ENCODE assay signal across 8 mouse cellular contexts in the genomic region with DNA sequence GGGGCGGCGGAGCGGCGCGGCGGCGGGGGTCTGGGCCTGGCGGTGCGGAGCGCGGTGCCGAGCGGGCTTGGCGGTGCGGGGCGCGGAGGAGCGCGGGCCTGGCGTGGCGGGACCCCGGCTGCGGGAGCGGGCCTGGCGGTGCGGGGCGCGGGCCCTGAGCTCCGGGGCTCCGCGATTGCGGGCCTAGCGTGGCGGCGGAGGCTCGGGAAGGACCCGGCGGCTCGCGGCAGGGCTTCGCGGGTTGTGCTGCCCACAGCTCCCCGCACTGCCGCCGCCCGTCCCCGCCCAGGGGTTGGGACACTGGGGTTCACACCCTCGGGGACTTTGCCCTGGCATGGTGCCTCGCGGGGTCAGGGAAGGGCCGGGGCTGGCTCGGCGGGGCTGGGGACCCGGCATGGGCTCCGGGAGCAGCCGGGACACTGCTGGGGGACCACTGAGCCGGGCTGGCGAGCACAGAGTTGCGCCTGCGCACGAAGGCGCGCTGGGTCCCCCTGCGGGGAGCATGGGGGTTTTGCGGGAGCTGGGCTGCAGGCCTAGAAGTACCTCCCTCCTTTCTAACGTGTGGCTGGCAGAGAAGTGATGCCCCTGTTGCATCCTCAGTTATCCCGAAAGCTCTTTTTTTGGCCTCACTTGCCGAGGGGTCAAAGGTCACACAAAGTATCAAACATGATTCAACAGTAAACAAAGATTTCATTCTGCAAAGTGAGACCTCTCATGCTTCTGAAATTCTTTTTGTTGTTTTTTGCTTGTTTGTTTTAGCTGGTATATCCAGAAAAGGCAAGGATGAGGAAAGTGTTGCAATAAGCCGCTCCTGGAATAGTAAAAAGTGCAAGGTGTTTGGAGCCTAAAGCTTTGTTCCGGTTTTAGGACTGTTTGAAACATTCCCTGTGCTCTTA. TPM values are rescaled to one million over a fixed set of nuclear protein-coding genes. Genes with fewer than 3 reads are reported as not detected.
A peak's percentile ranks its signal among the peaks of the same experiment; 100 is the strongest.
DNase-seq lines count a peak whose midpoint lies in the region; ATAC-seq and TF ChIP-seq lines count a peak whose summit lies in the region.

Gene Slc35d1, minus strand, starts transcription at position 240 of the 896 bp plus-strand sequence.

- peak within 1 kb of the TSS; percentile 92 for H3K27ac ChIP-seq in embryonic facial prominence, embryonic 11.5 days (replicated peaks; ENCODE audit: low read depth, low read length)
- peak within 1 kb of the TSS; percentile 75 for H3K27ac ChIP-seq in kidney, adult 2 months (ENCODE audit: insufficient read depth, low read depth, low read length)
- peak within 1 kb of the TSS; percentile 99 for H3K27ac ChIP-seq in limb, embryonic 13.5 days
- peak within 1 kb of the TSS; percentile 98 for H3K27ac ChIP-seq in midbrain, embryonic 15.5 days

- ATAC-seq in embryonic facial prominence, embryonic 11.5 days (replicated peaks; ENCODE audit: insufficient number of reproducible peaks, low FRiP score, low TSS enrichment, low read depth): peak; percentile 92
- ATAC-seq in limb, embryonic 13.5 days (ENCODE audit: low FRiP score, low read depth): peak; percentile 89
- ATAC-seq in midbrain, embryonic 15.5 days (replicated peaks): peak; percentile 96

- H3K9ac ChIP-seq in embryonic facial prominence, embryonic 11.5 days (replicated peaks; ENCODE audit: low read length): peak within 1 kb of the TSS; percentile 99
- H3K9ac ChIP-seq in limb, embryonic 13.5 days: peak within 1 kb of the TSS; percentile 99
- H3K9ac ChIP-seq in midbrain, embryonic 15.5 days: peak within 1 kb of the TSS; percentile 92

- no peaks in the 10 kb centered on the region for H3K36me3 ChIP-seq in embryonic facial prominence, embryonic 11.5 days (replicated peaks; ENCODE audit: control insufficient read depth, insufficient read depth, low read depth, low read length)
- H3K36me3 ChIP-seq in kidney, adult 2 months (ENCODE audit: control insufficient read depth, insufficient read depth, low read length): no peaks in the 10 kb centered on the region; the same call in 1 of the 2 replicates
- peaks cover 9% of the 10 kb centered on the region for H3K36me3 ChIP-seq in limb, embryonic 13.5 days
- no peaks in the 10 kb centered on the region for H3K36me3 ChIP-seq in midbrain, embryonic 15.5 days (replicated peaks)

- H3K4me1 ChIP-seq in embryonic facial prominence, embryonic 11.5 days (ENCODE audit: control insufficient read depth, insufficient read depth, low read length): no peaks in the 10 kb centered on the region
- peaks cover 22% of the 10 kb centered on the region for H3K4me1 ChIP-seq in kidney, adult 2 months (ENCODE audit: control insufficient read depth, insufficient read depth, low read length)
- H3K4me1 ChIP-seq in limb, embryonic 13.5 days: peaks cover 41% of the 10 kb centered on the region
- H3K4me1 ChIP-seq in midbrain, embryonic 15.5 days: peaks cover 20% of the 10 kb centered on the region

- DNase-seq in 3T3-L1 (ENCODE audit: low read depth, low spot score): peak; percentile 65
- peak; percentile 88 for DNase-seq in adrenal gland, postnatal 14 days
- peak; percentile 85 for DNase-seq in embryonic facial prominence, embryonic 11.5 days (ENCODE audit: low spot score)
- DNase-seq in heart, adult 18-20 months: peak; percentile 76 to 83
- peak; percentile 92 for DNase-seq in kidney, adult 2 months
- DNase-seq in spleen, postnatal 10 days (ENCODE audit: low spot score in 2 of 2): peak; percentile 74 to 81

- H3K4me3 ChIP-seq in embryonic facial prominence, embryonic 11.5 days (ENCODE audit: low read depth, low read length): peak within 1 kb of the TSS; percentile 77
- H3K4me3 ChIP-seq in kidney, adult 2 months (ENCODE audit: insufficient read depth, low read depth, low read length): peak within 1 kb of the TSS; percentile 100
- H3K4me3 ChIP-seq in limb, embryonic 13.5 days: peak within 1 kb of the TSS; percentile 93
- peak within 1 kb of the TSS; percentile 92 for H3K4me3 ChIP-seq in midbrain, embryonic 15.5 days

- TF ChIP-seq POLR2A in kidney, adult 2 months (IDR thresholded peaks at IDR 0.05; ENCODE audit: low read depth, low read length): no peak

- no peaks in the 10 kb centered on the region for H3K27me3 ChIP-seq in embryonic facial prominence, embryonic 11.5 days (ENCODE audit: control insufficient read depth, insufficient read depth, low read length)
- H3K27me3 ChIP-seq in kidney, adult 2 months (replicated peaks; ENCODE audit: control insufficient read depth, insufficient read depth, low read length): no peaks in the 10 kb centered on the region
- no peaks in the 10 kb centered on the region for H3K27me3 ChIP-seq in limb, embryonic 13.5 days
- no peaks in the 10 kb centered on the region for H3K27me3 ChIP-seq in midbrain, embryonic 15.5 days (replicated peaks)

- H3K4me2 ChIP-seq in embryonic facial prominence, embryonic 11.5 days (ENCODE audit: low read depth, low read length): peak within 1 kb of the TSS; percentile 48
- peak within 1 kb of the TSS; percentile 76 for H3K4me2 ChIP-seq in limb, embryonic 13.5 days (replicated peaks)
- H3K4me2 ChIP-seq in midbrain, embryonic 15.5 days: peak within 1 kb of the TSS; percentile 84

- H3K9me3 ChIP-seq in embryonic facial prominence, embryonic 11.5 days (replicated peaks; ENCODE audit: control insufficient read depth, low read length): no peaks in the 10 kb centered on the region
- H3K9me3 ChIP-seq in limb, embryonic 13.5 days: no peaks in the 10 kb centered on the region
- no peaks in the 10 kb centered on the region for H3K9me3 ChIP-seq in midbrain, embryonic 15.5 days

- TF ChIP-seq CTCF in kidney, adult 2 months (conservative IDR thresholded peaks at IDR 0.05; ENCODE audit: insufficient read depth, insufficient read length, low read depth, low read length): no peak

- WGBS in embryonic facial prominence, embryonic 11.5 days: 2% methylated on average over 69 of the region's 70 CpGs
- 8% methylated on average over 70 of the region's 70 CpGs for WGBS in kidney, adult 2 months
- WGBS in limb, embryonic 13.5 days: 2% methylated on average over 63 of the region's 70 CpGs
- WGBS in midbrain, embryonic 15.5 days: 2% methylated on average over 64 of the region's 70 CpGs

RNA-seq across cellular contexts. Expression of gene Slc35d1, which starts in this region (rescaled TPM):
- total RNA-seq in adrenal gland, postnatal 14 days (2021): 13.1 and 17.0 TPM in 2 replicates
- polyA plus RNA-seq in embryonic facial prominence, embryonic 11.5 days (2014; fragmentation: Nextera tagmentation; extraction: Ambion mirVana): 12.5 and 12.6 TPM in 2 replicates
- 1 to 10 TPM; 5.8 to 8.6 TPM for total RNA-seq in heart, adult 18-20 months (2021)
- 13.3 and 15.9 TPM in 2 replicates for polyA plus RNA-seq in kidney, adult 2 months (2012; rRNA removed)
- polyA plus RNA-seq in limb, embryonic 13.5 days (2015; fragmentation: Nextera tagmentation; extraction: Ambion mirVana): 12.3 and 14.7 TPM in 2 replicates
- polyA plus RNA-seq in midbrain, embryonic 15.5 days (2015; fragmentation: Nextera tagmentation; extraction: Ambion mirVana): 6.5 and 6.7 TPM in 2 replicates

Comparison
In these comparisons a context has a peak if more than half of its experiments do, and no peak if none do; other contexts are left out.
1. Peak in every context shown above with its lines: DNase-seq, ATAC-seq, H3K4me3 ChIP-seq and H3K27ac ChIP-seq.